Mouse (Mus musculus) embryonic facial prominence, embryonic 13.5 days (tissue): Measurements from ENCODE around the gene Tns4. TPM values are rescaled to one million over a fixed set of nuclear protein-coding genes. Genes with fewer than 3 reads are reported as not detected.
A peak's percentile ranks its signal among the peaks of the same experiment; 100 is the strongest.

Source experiments
- ATAC-seq: fragments of 200-750 bp; cut with Nextera tagmentation; 2 replicates; pipeline ENCODE4 v1.8.0; 2017; ENCODE audit warnings: low read depth; ENCODE audit not compliant: insufficient number of reproducible peaks, insufficient read depth, low FRiP score, low TSS enrichment
- H3K27ac ChIP-seq: fragments of 300-500 bp; sonication (generic); 2 replicates; pipeline ENCODE4 v1.5.1; 2015; ENCODE audit warnings: moderate library complexity, mild to moderate bottlenecking, inconsistent platforms
- H3K27me3 ChIP-seq: fragments of 300-500 bp; sonication (generic); 2 replicates; pipeline ENCODE4 v1.6.1; 2015; ENCODE audit warnings: mild to moderate bottlenecking, inconsistent platforms
- H3K36me3 ChIP-seq: fragments of 300-500 bp; sonication (generic); 2 replicates; pipeline ENCODE4 v1.6.1; 2015; ENCODE audit warnings: mild to moderate bottlenecking, inconsistent platforms
- H3K4me1 ChIP-seq: fragments of 300-500 bp; sonication (generic); 2 replicates; pipeline ENCODE4 v1.6.1; 2015; ENCODE audit warnings: inconsistent platforms
- H3K4me2 ChIP-seq: fragments of 300-500 bp; sonication (generic); 2 replicates; pipeline ENCODE4 v1.6.1; 2015; ENCODE audit warnings: moderate library complexity, mild to moderate bottlenecking, inconsistent platforms
- H3K4me3 ChIP-seq: fragments of 300-500 bp; sonication (generic); 2 replicates; pipeline ENCODE4 v1.5.1; 2015; ENCODE audit warnings: mild to moderate bottlenecking, inconsistent platforms
- H3K9ac ChIP-seq: fragments of 300-500 bp; sonication (generic); 2 replicates; pipeline ENCODE4 v1.6.1; 2015; ENCODE audit warnings: mild to moderate bottlenecking, inconsistent platforms
- H3K9me3 ChIP-seq: fragments of 300-500 bp; sonication (generic); 2 replicates; pipeline ENCODE4 v1.6.1; 2016; ENCODE audit warnings: inconsistent platforms
- WGBS: fragments of 180-500 bp; shearing (Covaris S2); methylation state at CpG from one replicate; pipeline ENCODE4 v1.1.7; 2015; ENCODE audit warnings: mixed read lengths; 5-methylcytosine and 5-hydroxymethylcytosine counted together
- polyA plus RNA-seq: library from polyadenylated mRNA; unstranded; fragments of >200 nt; fragmentation: Nextera tagmentation; extraction: Ambion mirVana; gene quantifications from 2 replicates; pipeline ENCODE4 v1.2.1, GENCODE M21; 2015

Gene Tns4
- polyA plus RNA-seq, 1 experiment from 2014 or later = 0.53 TPM

GRCm38 (mm10) chr11:99082098-99082497 is 7.0 kb downstream of the Tns4 start:
- peak; percentile 21; the same call in 1 of the 2 replicates for ATAC-seq
- Histone ChIP-seq H3K9ac (no peak overlapping the region), H3K27me3 (no peaks in the 10 kb centered on the region), H3K9me3 (no peaks in the 10 kb centered on the region), H3K27ac (peak overlapping the region; percentile 74), H3K4me1 (peaks cover 57% of the 10 kb centered on the region), H3K4me2 (no peak overlapping the region), H3K4me3 (no peak overlapping the region), H3K36me3 (no peaks in the 10 kb centered on the region)
- 48% methylated on average over 8 of the region's 8 CpGs for WGBS

GRCm38 (mm10) chr11:99081566-99081965 is 7.5 kb downstream of the Tns4 start:
- ATAC-seq = no peak

GRCm38 (mm10) chr11:99080902-99081543 is 8.1 kb downstream of the Tns4 start:
- Histone ChIP-seq H3K27me3 (no peaks in the 10 kb centered on the region), H3K4me1 (peaks cover 64% of the 10 kb centered on the region), H3K9me3 (no peaks in the 10 kb centered on the region), H3K4me3 (no peak overlapping the region), H3K36me3 (no peaks in the 10 kb centered on the region), H3K4me2 (no peak overlapping the region), H3K9ac (no peak overlapping the region), H3K27ac (peak overlapping the region; percentile 74)
- ATAC-seq = no peak
- whole genome bisulfite sequencing = 84% methylated on average over 9 of the region's 9 CpGs

More at GRCm38 (mm10) chr11:99081566-99081965, 7.5 kb downstream of the Tns4 start:
- no peak overlapping the region for H3K4me3 ChIP-seq
- no peaks in the 10 kb centered on the region for H3K27me3 ChIP-seq
- no peaks in the 10 kb centered on the region for H3K36me3 ChIP-seq
- no peaks in the 10 kb centered on the region for H3K9me3 ChIP-seq
- peak overlapping the region; percentile 74 for H3K27ac ChIP-seq
- H3K4me1 ChIP-seq = peaks cover 63% of the 10 kb centered on the region
- H3K4me2 ChIP-seq = no peak overlapping the region
- 55% methylated on average over 3 of the region's 3 CpGs for WGBS
- no peak overlapping the region for H3K9ac ChIP-seq

- Histone ChIP-seq H3K4me1 (peaks cover 82% of the 10 kb centered on the region), H3K4me3 (no peak overlapping the region), H3K27ac (peak overlapping the region; percentile 76), H3K9me3 (no peaks in the 10 kb centered on the region), H3K9ac (no peak overlapping the region), H3K4me2 (no peak overlapping the region), H3K27me3 (no peaks in the 10 kb centered on the region), H3K36me3 (no peaks in the 10 kb centered on the region)
- ATAC-seq = no peak
- 51% methylated on average over 8 of the region's 8 CpGs for WGBS
These were observed 11.2 kb downstream of the Tns4 start for GRCm38 (mm10) chr11:99077869-99078268.

GRCm38 (mm10) chr11:99076744-99077319 is 12.3 kb downstream of the Tns4 start:
- no peaks in the 10 kb centered on the region for H3K9me3 ChIP-seq
- H3K27me3 ChIP-seq = no peaks in the 10 kb centered on the region
- H3K4me3 ChIP-seq = no peak overlapping the region
- no peak overlapping the region for H3K9ac ChIP-seq
- WGBS = 37% methylated on average over 5 of the region's 5 CpGs
- peak overlapping the region; percentile 76 for H3K27ac ChIP-seq
- H3K4me1 ChIP-seq = peaks cover 82% of the 10 kb centered on the region
- no peaks in the 10 kb centered on the region for H3K36me3 ChIP-seq
- no peak overlapping the region for H3K4me2 ChIP-seq
- ATAC-seq = no peak

GRCm38 (mm10) chr11:99073781-99074180 is 15.3 kb downstream of the Tns4 start:
- Histone ChIP-seq H3K9ac (no peak overlapping the region), H3K4me3 (no peak overlapping the region), H3K27me3 (no peaks in the 10 kb centered on the region), H3K36me3 (no peaks in the 10 kb centered on the region), H3K27ac (peak overlapping the region; percentile 90), H3K4me1 (peaks cover 72% of the 10 kb centered on the region), H3K4me2 (no peak overlapping the region), H3K9me3 (no peaks in the 10 kb centered on the region)
- WGBS = 55% methylated on average over 5 of the region's 5 CpGs
- no peak for ATAC-seq

- H3K4me3 ChIP-seq = no peak overlapping the region
These were observed 17.2 kb downstream of the Tns4 start for GRCm38 (mm10) chr11:99071866-99072265.

GRCm38 (mm10) chr11:99068455-99068854 is 20.7 kb downstream of the Tns4 start:
- Histone ChIP-seq H3K27me3 (no peaks in the 10 kb centered on the region), H3K36me3 (no peaks in the 10 kb centered on the region), H3K4me3 (no peak overlapping the region), H3K27ac (no peak overlapping the region), H3K4me2 (no peak overlapping the region), H3K4me1 (peaks cover 47% of the 10 kb centered on the region), H3K9me3 (no peaks in the 10 kb centered on the region), H3K9ac (no peak overlapping the region)
- 88% methylated on average over 5 of the region's 5 CpGs for WGBS
- no peak for ATAC-seq

More at GRCm38 (mm10) chr11:99071866-99072265, 17.2 kb downstream of the Tns4 start:
- peak overlapping the region; percentile 90 for H3K27ac ChIP-seq
- H3K27me3 ChIP-seq = no peaks in the 10 kb centered on the region
- H3K4me1 ChIP-seq = peaks cover 56% of the 10 kb centered on the region
- H3K4me2 ChIP-seq = peak overlapping the region; percentile 38
- peak overlapping the region; percentile 32; the same call in 1 of the 2 replicates for H3K9ac ChIP-seq
- H3K9me3 ChIP-seq = no peaks in the 10 kb centered on the region
- no peaks in the 10 kb centered on the region for H3K36me3 ChIP-seq
- 4% methylated on average over 6 of the region's 6 CpGs for WGBS
- peak; percentile 86 for ATAC-seq

- Histone ChIP-seq H3K36me3 (no peaks in the 10 kb centered on the region), H3K9me3 (no peaks in the 10 kb centered on the region), H3K27me3 (no peaks in the 10 kb centered on the region), H3K9ac (no peak overlapping the region), H3K27ac (no peak overlapping the region), H3K4me2 (no peak overlapping the region), H3K4me1 (peaks cover 45% of the 10 kb centered on the region), H3K4me3 (no peak overlapping the region)
- no peak for ATAC-seq
- 78% methylated on average over 8 of the region's 8 CpGs for WGBS
These were observed 21.5 kb downstream of the Tns4 start for GRCm38 (mm10) chr11:99067591-99067990.

- no peak overlapping the region for H3K9ac ChIP-seq
- H3K9me3 ChIP-seq = no peaks in the 10 kb centered on the region
- no peak overlapping the region for H3K4me2 ChIP-seq
- peak overlapping the region; percentile 57; the same call in 1 of the 2 replicates for H3K27ac ChIP-seq
- peak; percentile 11; the same call in 1 of the 2 replicates for ATAC-seq
- no peak overlapping the region for H3K4me3 ChIP-seq
- H3K27me3 ChIP-seq = no peaks in the 10 kb centered on the region
- H3K4me1 ChIP-seq = peaks cover 36% of the 10 kb centered on the region
- H3K36me3 ChIP-seq = no peaks in the 10 kb centered on the region
- WGBS = 31% methylated on average over 2 of the region's 2 CpGs
These were observed 23.1 kb downstream of the Tns4 start for GRCm38 (mm10) chr11:99065979-99066378.

GRCm38 (mm10) chr11:99065353-99065752 is 23.8 kb downstream of the Tns4 start:
- H3K36me3 ChIP-seq = no peaks in the 10 kb centered on the region
- H3K9me3 ChIP-seq = no peaks in the 10 kb centered on the region
- ATAC-seq = no peak
- 78% methylated on average over 3 of the region's 3 CpGs for WGBS
- H3K27me3 ChIP-seq = no peaks in the 10 kb centered on the region
- peak overlapping the region; percentile 57; the same call in 1 of the 2 replicates for H3K27ac ChIP-seq
- H3K4me1 ChIP-seq = peaks cover 36% of the 10 kb centered on the region
- H3K4me2 ChIP-seq = no peak overlapping the region
- no peak overlapping the region for H3K9ac ChIP-seq
- H3K4me3 ChIP-seq = no peak overlapping the region
